Mouse (Mus musculus) mesoderm, embryonic 11.5 days (tissue): ENCODE measurements at regions not wholly inside any gene's neighbourhood (a gene's known extent, or its start where the extent isn't known, plus 50 kb on each side); places are given as distances from the start of the nearest gene placed in this dataset.
A peak's percentile ranks its signal among the peaks of the same experiment; 100 is the strongest.

ENCODE experiments used
- DNase-seq: peaks from one replicate; pipeline ENCODE4 v3.0.0-alpha.2; 2012; ENCODE audit warnings: low read depth, low spot score

GRCm38 (mm10) chr6:103312149-103312548 lies 198.2 kb upstream of the Chl1 start:
- no peak for DNase-seq

GRCm38 (mm10) chr6:103312935-103313334 lies 197.5 kb upstream of the Chl1 start:
- no peak for DNase-seq

- DNase-seq: peak; percentile 33
Measured at GRCm38 (mm10) chr6:103318081-103318480, 192.3 kb upstream of the Chl1 start.

- no peak for DNase-seq
Measured at GRCm38 (mm10) chr6:103318677-103319359, 191.6 kb upstream of the Chl1 start.

GRCm38 (mm10) chr6:103319964-103320363 lies 190.4 kb upstream of the Chl1 start:
- DNase-seq: no peak

GRCm38 (mm10) chr6:103320550-103320949 lies 189.8 kb upstream of the Chl1 start:
- DNase-seq: no peak

- no peak for DNase-seq
Measured at GRCm38 (mm10) chr6:103321058-103321457, 189.3 kb upstream of the Chl1 start.

GRCm38 (mm10) chr6:103322442-103322841 lies 187.9 kb upstream of the Chl1 start:
- no peak for DNase-seq

GRCm38 (mm10) chr6:103335683-103336082 lies 174.7 kb upstream of the Chl1 start:
- DNase-seq: no peak

- DNase-seq: no peak
Measured at GRCm38 (mm10) chr6:103339961-103340732, 170.2 kb upstream of the Chl1 start.

GRCm38 (mm10) chr6:103343515-103343914 lies 166.9 kb upstream of the Chl1 start:
- DNase-seq: no peak

GRCm38 (mm10) chr6:103344413-103344812 lies 166.0 kb upstream of the Chl1 start:
- no peak for DNase-seq

GRCm38 (mm10) chr6:103345195-103345594 lies 165.2 kb upstream of the Chl1 start:
- DNase-seq: no peak

- no peak for DNase-seq
Measured at GRCm38 (mm10) chr6:103352405-103353124, 157.8 kb upstream of the Chl1 start.

GRCm38 (mm10) chr6:103353346-103353745 lies 157.0 kb upstream of the Chl1 start:
- DNase-seq: no peak

- no peak for DNase-seq
Measured at GRCm38 (mm10) chr6:103366782-103367491, 143.4 kb upstream of the Chl1 start.

- no peak for DNase-seq
Measured at GRCm38 (mm10) chr6:103374956-103375355, 135.4 kb upstream of the Chl1 start.

- DNase-seq: peak; percentile 51
Measured at GRCm38 (mm10) chr6:103377277-103377676, 133.1 kb upstream of the Chl1 start.

GRCm38 (mm10) chr6:103378047-103378446 lies 132.3 kb upstream of the Chl1 start:
- DNase-seq: peak; percentile 48

- no peak for DNase-seq
Measured at GRCm38 (mm10) chr6:103381030-103381429, 129.4 kb upstream of the Chl1 start.

GRCm38 (mm10) chr6:103381930-103382329 lies 128.5 kb upstream of the Chl1 start:
- no peak for DNase-seq

- DNase-seq: no peak
Measured at GRCm38 (mm10) chr6:103386591-103386990, 123.8 kb upstream of the Chl1 start.
